Mouse (Mus musculus): ENCODE measurements around the gene Rgs11. TPM values are rescaled to one million over a fixed set of nuclear protein-coding genes. Genes with fewer than 3 reads are reported as not detected.
A peak's percentile ranks its signal among the peaks of the same experiment; 100 is the strongest.
"Not testable (repeated sequence)": the region's sequence is repeated elsewhere in the genome, so short reads cannot be mapped to it uniquely, and the experiment has no call there.

Gene Rgs11
- polyA plus RNA-seq (2015; fragmentation: Nextera tagmentation; extraction: Ambion mirVana) = 14.8 and 19.8 TPM in 2 replicates

- peaks cover 5% of the 10 kb centered on the region; the same call in 1 of the 2 replicates for H3K36me3 ChIP-seq
- peaks cover 29% of the 10 kb centered on the region for H3K4me1 ChIP-seq
- peak within 1 kb of the TSS; percentile 15; the same call in 1 of the 2 replicates for H3K9ac ChIP-seq
- peak within 1 kb of the TSS; percentile 54 for H3K4me3 ChIP-seq (replicated peaks)
- H3K27ac ChIP-seq (replicated peaks) = no peak within 1 kb of the TSS
- no peak for ATAC-seq (ENCODE audit: insufficient number of reproducible peaks, low FRiP score, low TSS enrichment, low read depth)
- WGBS = 2% methylated on average over 22 of the region's 22 CpGs
- no peaks in the 10 kb centered on the region for H3K9me3 ChIP-seq (replicated peaks)
- H3K4me2 ChIP-seq (replicated peaks) = peak within 1 kb of the TSS; percentile 98
- peaks cover 44% of the 10 kb centered on the region for H3K27me3 ChIP-seq
Measured at GRCm38 (mm10) chr17:26202737-26203136, at the start of gene Rgs11. Gene Rgs11, plus strand, starts transcription at chr17:26202951.

GRCm38 (mm10) chr17:26162736-26163135, 40.0 kb upstream of the Rgs11 start:
- H3K4me3 ChIP-seq (replicated peaks) = no peak overlapping the region
- no peak overlapping the region for H3K4me2 ChIP-seq (replicated peaks)
- H3K4me1 ChIP-seq = 0 out of 2 replicates have a peak, but pooled peaks cover 2% of the 10 kb centered on the region
- no peaks in the 10 kb centered on the region for H3K9me3 ChIP-seq (replicated peaks)
- no peak overlapping the region for H3K27ac ChIP-seq (replicated peaks)
- no peak overlapping the region for H3K9ac ChIP-seq
- ATAC-seq (ENCODE audit: insufficient number of reproducible peaks, low FRiP score, low TSS enrichment, low read depth) = no peak
- no peaks in the 10 kb centered on the region for H3K36me3 ChIP-seq
- no peaks in the 10 kb centered on the region for H3K27me3 ChIP-seq
- 94% methylated on average over 1 of the region's 1 CpGs for WGBS

- Histone ChIP-seq H3K4me1 (0 out of 2 replicates have a peak, but pooled peaks cover 2% of the 10 kb centered on the region), H3K9ac (no peak overlapping the region), H3K4me3 (replicated peaks) (no peak overlapping the region), H3K9me3 (replicated peaks) (no peaks in the 10 kb centered on the region), H3K36me3 (peaks cover under 1% of the 10 kb centered on the region; the same call in 1 of the 2 replicates), H3K4me2 (replicated peaks) (no peak overlapping the region), H3K27ac (replicated peaks) (no peak overlapping the region), H3K27me3 (no peaks in the 10 kb centered on the region)
- 84% methylated on average over 2 of the region's 2 CpGs for WGBS
- no peak for ATAC-seq (ENCODE audit: insufficient number of reproducible peaks, low FRiP score, low TSS enrichment, low read depth)
Measured at GRCm38 (mm10) chr17:26168039-26168438, 34.7 kb upstream of the Rgs11 start.

- not testable (repeated sequence) for H3K9me3 ChIP-seq (replicated peaks); H3K4me3 ChIP-seq (replicated peaks); ATAC-seq (ENCODE audit: insufficient number of reproducible peaks, low FRiP score, low TSS enrichment, low read depth); H3K27ac ChIP-seq (replicated peaks); H3K4me2 ChIP-seq (replicated peaks); H3K9ac ChIP-seq; H3K27me3 ChIP-seq; H3K4me1 ChIP-seq
- H3K36me3 ChIP-seq = peaks cover 38% of the 10 kb centered on the region
- 75% methylated on average over 2 of the region's 2 CpGs for WGBS
Measured at GRCm38 (mm10) chr17:26175248-26175647, 27.5 kb upstream of the Rgs11 start.

- H3K36me3 ChIP-seq = peaks cover 53% of the 10 kb centered on the region
- H3K4me2 ChIP-seq (replicated peaks) = no peak overlapping the region
- no peaks in the 10 kb centered on the region for H3K4me1 ChIP-seq
- no peak overlapping the region for H3K4me3 ChIP-seq (replicated peaks)
- H3K27ac ChIP-seq (replicated peaks) = no peak overlapping the region
- no peaks in the 10 kb centered on the region for H3K9me3 ChIP-seq (replicated peaks)
- no peak for ATAC-seq (ENCODE audit: insufficient number of reproducible peaks, low FRiP score, low TSS enrichment, low read depth)
- H3K27me3 ChIP-seq = no peaks in the 10 kb centered on the region
- H3K9ac ChIP-seq = no peak overlapping the region
Measured at GRCm38 (mm10) chr17:26178611-26179010, 24.1 kb upstream of the Rgs11 start.

GRCm38 (mm10) chr17:26181179-26181578, 21.6 kb upstream of the Rgs11 start:
- Histone ChIP-seq H3K36me3 (peaks cover 58% of the 10 kb centered on the region), H3K4me1 (no peaks in the 10 kb centered on the region), H3K9ac (no peak overlapping the region), H3K4me2 (replicated peaks) (no peak overlapping the region), H3K9me3 (replicated peaks) (no peaks in the 10 kb centered on the region), H3K27ac (replicated peaks) (no peak overlapping the region), H3K27me3 (no peaks in the 10 kb centered on the region), H3K4me3 (replicated peaks) (no peak overlapping the region)
- 94% methylated on average over 3 of the region's 3 CpGs for WGBS
- ATAC-seq (ENCODE audit: insufficient number of reproducible peaks, low FRiP score, low TSS enrichment, low read depth) = no peak

GRCm38 (mm10) chr17:26187592-26187991, 15.2 kb upstream of the Rgs11 start:
- Histone ChIP-seq H3K9ac (no peak overlapping the region), H3K4me2 (replicated peaks) (no peak overlapping the region), H3K27me3 (no peaks in the 10 kb centered on the region), H3K36me3 (peaks cover 92% of the 10 kb centered on the region), H3K4me1 (no peaks in the 10 kb centered on the region), H3K27ac (replicated peaks) (no peak overlapping the region), H3K9me3 (replicated peaks) (no peaks in the 10 kb centered on the region), H3K4me3 (replicated peaks) (no peak overlapping the region)
- 99% methylated on average over 5 of the region's 5 CpGs for WGBS
- no peak for ATAC-seq (ENCODE audit: insufficient number of reproducible peaks, low FRiP score, low TSS enrichment, low read depth)

- Histone ChIP-seq H3K4me2 (replicated peaks) (no peak overlapping the region), H3K27ac (replicated peaks) (no peak overlapping the region), H3K9ac (no peak overlapping the region), H3K9me3 (replicated peaks) (no peaks in the 10 kb centered on the region), H3K27me3 (no peaks in the 10 kb centered on the region), H3K36me3 (peaks cover 91% of the 10 kb centered on the region), H3K4me1 (no peaks in the 10 kb centered on the region), H3K4me3 (replicated peaks) (no peak overlapping the region)
- 95% methylated on average over 11 of the region's 11 CpGs for WGBS
- ATAC-seq (ENCODE audit: insufficient number of reproducible peaks, low FRiP score, low TSS enrichment, low read depth) = no peak
Measured at GRCm38 (mm10) chr17:26188091-26188805, 14.5 kb upstream of the Rgs11 start.

GRCm38 (mm10) chr17:26191486-26191885, 11.3 kb upstream of the Rgs11 start:
- H3K9ac ChIP-seq; H3K27ac ChIP-seq (replicated peaks); ATAC-seq (ENCODE audit: insufficient number of reproducible peaks, low FRiP score, low TSS enrichment, low read depth); H3K9me3 ChIP-seq (replicated peaks); H3K4me2 ChIP-seq (replicated peaks); H3K27me3 ChIP-seq; H3K4me1 ChIP-seq; H3K4me3 ChIP-seq (replicated peaks): not testable (repeated sequence)
- H3K36me3 ChIP-seq = peaks cover 93% of the 10 kb centered on the region
- WGBS = 94% methylated on average over 7 of the region's 7 CpGs

GRCm38 (mm10) chr17:26192481-26193190, 10.1 kb upstream of the Rgs11 start:
- no peak overlapping the region for H3K9ac ChIP-seq

GRCm38 (mm10) chr17:26198892-26199291, 3.9 kb upstream of the Rgs11 start, which contains the start of gene Pdia2:
Gene Pdia2, minus strand, starts transcription at chr17:26199087.
- 76% methylated on average over 4 of the region's 4 CpGs for WGBS
- no peak within 1 kb of the TSS for H3K4me2 ChIP-seq (replicated peaks)
- H3K27ac ChIP-seq (replicated peaks) = no peak within 1 kb of the TSS
- peaks cover 42% of the 10 kb centered on the region for H3K36me3 ChIP-seq
- peaks cover 29% of the 10 kb centered on the region for H3K4me1 ChIP-seq
- H3K9me3 ChIP-seq (replicated peaks) = no peaks in the 10 kb centered on the region
- no peak within 1 kb of the TSS for H3K9ac ChIP-seq
- ATAC-seq (ENCODE audit: insufficient number of reproducible peaks, low FRiP score, low TSS enrichment, low read depth) = no peak
- no peak within 1 kb of the TSS for H3K4me3 ChIP-seq (replicated peaks)
- peaks cover 44% of the 10 kb centered on the region for H3K27me3 ChIP-seq

More at GRCm38 (mm10) chr17:26192481-26193190, 10.1 kb upstream of the Rgs11 start:
- no peaks in the 10 kb centered on the region for H3K27me3 ChIP-seq
- H3K4me2 ChIP-seq (replicated peaks) = no peak overlapping the region
- no peak for ATAC-seq (ENCODE audit: insufficient number of reproducible peaks, low FRiP score, low TSS enrichment, low read depth)
- no peak overlapping the region for H3K4me3 ChIP-seq (replicated peaks)
- 98% methylated on average over 15 of the region's 15 CpGs for WGBS
- peaks cover 93% of the 10 kb centered on the region for H3K36me3 ChIP-seq
- H3K9me3 ChIP-seq (replicated peaks) = no peaks in the 10 kb centered on the region
- no peaks in the 10 kb centered on the region for H3K4me1 ChIP-seq
- no peak overlapping the region for H3K27ac ChIP-seq (replicated peaks)
